Mouse (Mus musculus) granulocyte monocyte progenitor cell, adult 5-6 weeks (primary cell): ENCODE data around the gene Lrba. TPM values are rescaled to one million over a fixed set of nuclear protein-coding genes. Genes with fewer than 3 reads are reported as not detected.

ENCODE experiments used
- ATAC-seq: replicated peaks from 2 replicates; pipeline ENCODE4 v1.8.0; 2016; ENCODE audit warnings: mild to moderate bottlenecking, moderate TSS enrichment, inconsistent platforms; ENCODE audit not compliant: poor library complexity, severe bottlenecking
- total RNA-seq, 2 experiments: library from RNA; stranded (forward) in 1 of 2; stranded (reverse) in 1 of 2; fragments of 200-712, 200-1000 nt in 1 of 2; fragments of >200 nt in 1 of 2; fragmentation: Nextera tagmentation in 1 of 2; gene quantifications; 2 replicates each; pipeline ENCODE4 v1.2.3; 2014 to 2017

Gene Lrba
- total RNA-seq (2014; fragmentation: Nextera tagmentation): 14.0 and 15.8 TPM in 2 replicates
- total RNA-seq (2017): 19.3 and 21.8 TPM in 2 replicates

GRCm38 (mm10) chr3:86224564-86225421 lies at the start of gene Lrba:
Lrba (plus strand) TSS chr3:86224680.
- ATAC-seq: peak; percentile 87

GRCm38 (mm10) chr3:86179714-86180113 lies 44.8 kb upstream of the Lrba start:
- peak; percentile 65 for ATAC-seq

GRCm38 (mm10) chr3:86181107-86181506 lies 43.4 kb upstream of the Lrba start:
- no peak for ATAC-seq

- peak; percentile 57; the same call in 1 of the 2 replicates for ATAC-seq
Observed at GRCm38 (mm10) chr3:86184546-86184945, 39.9 kb upstream of the Lrba start.

GRCm38 (mm10) chr3:86187736-86188389 lies 36.6 kb upstream of the Lrba start:
- ATAC-seq: no peak

- no peak for ATAC-seq
Observed at GRCm38 (mm10) chr3:86195981-86196380, 28.5 kb upstream of the Lrba start.

- ATAC-seq: peak; percentile 97
Observed at GRCm38 (mm10) chr3:86196471-86196870, 28.0 kb upstream of the Lrba start.

- ATAC-seq: peak; percentile 55
Observed at GRCm38 (mm10) chr3:86201645-86202175, 22.8 kb upstream of the Lrba start.

GRCm38 (mm10) chr3:86202449-86202848 lies 22.0 kb upstream of the Lrba start:
- ATAC-seq: peak; percentile 72

GRCm38 (mm10) chr3:86204608-86205358 lies 19.7 kb upstream of the Lrba start:
- ATAC-seq: no peak

- peak; percentile 69 for ATAC-seq
Observed at GRCm38 (mm10) chr3:86206556-86206955, 17.9 kb upstream of the Lrba start.

GRCm38 (mm10) chr3:86210267-86210939 lies 14.1 kb upstream of the Lrba start:
- ATAC-seq: peak; percentile 65

GRCm38 (mm10) chr3:86210959-86211358 lies 13.5 kb upstream of the Lrba start:
- ATAC-seq: no peak

- ATAC-seq: no peak
Observed at GRCm38 (mm10) chr3:86214248-86214647, 10.2 kb upstream of the Lrba start.

- ATAC-seq: peak; percentile 84
Observed at GRCm38 (mm10) chr3:86223634-86224313, 706 bp upstream of the Lrba start.

- ATAC-seq: no peak
Observed at GRCm38 (mm10) chr3:86224314-86224563, 241 bp upstream of the Lrba start.

- no peak for ATAC-seq
Observed at GRCm38 (mm10) chr3:86231532-86232086, 7.1 kb downstream of the Lrba start.

- no peak for ATAC-seq
Observed at GRCm38 (mm10) chr3:86247193-86247592, 22.7 kb downstream of the Lrba start.

- no peak for ATAC-seq
Observed at GRCm38 (mm10) chr3:86251212-86251611, 26.7 kb downstream of the Lrba start.
